In the genomic region with DNA sequence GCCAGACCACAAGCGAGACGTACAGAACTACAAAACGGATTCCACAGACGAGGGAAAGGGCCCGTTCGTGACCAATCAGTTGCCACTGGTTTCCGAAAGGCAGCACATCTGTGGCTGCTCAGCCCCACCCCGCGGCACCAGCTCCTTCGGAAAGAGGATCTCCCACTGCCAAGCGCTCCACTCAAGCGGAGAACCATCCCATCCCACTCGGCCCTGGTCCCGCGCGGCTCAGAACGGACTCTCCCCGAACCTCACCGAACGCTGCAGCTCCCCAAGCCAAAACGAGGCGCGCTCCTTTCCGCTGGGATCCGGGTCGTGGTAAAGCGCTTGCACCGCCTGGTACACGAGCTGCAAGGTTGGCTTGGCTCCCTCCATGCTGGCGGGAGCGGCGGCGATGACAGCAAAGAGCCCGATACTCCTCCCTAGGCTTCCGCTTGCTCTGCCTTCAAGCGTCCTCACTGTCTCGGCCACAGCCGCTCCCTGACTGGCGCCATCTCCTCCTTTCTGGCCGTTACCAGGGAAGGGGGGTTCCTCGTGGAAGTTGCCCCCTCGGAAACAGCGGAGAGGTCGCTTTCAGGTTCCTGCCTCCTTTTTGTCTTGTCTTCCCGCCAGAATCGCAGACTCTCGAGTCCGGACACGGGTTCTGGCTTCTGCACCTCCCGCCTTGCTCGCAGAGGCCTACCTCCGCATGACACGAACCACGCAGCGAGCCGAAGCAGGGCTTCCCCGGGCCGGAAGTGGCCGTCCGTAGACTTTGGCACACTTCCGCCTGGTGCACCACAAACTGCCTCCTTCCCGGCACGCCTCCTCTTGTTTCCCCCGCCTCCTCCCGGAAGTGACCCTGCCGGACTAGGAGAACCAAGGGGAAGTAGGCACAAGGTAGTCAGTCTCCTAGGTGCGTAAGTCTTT, we compare ENCODE assay signal across 8 mouse cellular contexts. TPM values are rescaled to one million over a fixed set of nuclear protein-coding genes. Genes with fewer than 3 reads are reported as not detected.
DNase-seq lines count a peak whose midpoint lies in the region; ATAC-seq and TF ChIP-seq lines count a peak whose summit lies in the region.

A gene (minus strand): TSS at position 777 of the 909 bp plus-strand sequence.

- peak within 1 kb of the TSS; percentile 80 for H3K4me3 ChIP-seq in embryonic facial prominence, embryonic 13.5 days
- peak within 1 kb of the TSS; percentile 65 for H3K4me3 ChIP-seq in kidney, adult 2 months (ENCODE audit: insufficient read depth, low read depth, low read length)
- peak within 1 kb of the TSS; percentile 97 for H3K4me3 ChIP-seq in limb, embryonic 12.5 days (replicated peaks)
- H3K4me3 ChIP-seq in midbrain, embryonic 15.5 days: peak within 1 kb of the TSS; percentile 96
- peak within 1 kb of the TSS; percentile 90 for H3K4me3 ChIP-seq in spleen, adult 2 months (ENCODE audit: extremely low read depth, insufficient read depth, insufficient read length)

- H3K9ac ChIP-seq in embryonic facial prominence, embryonic 13.5 days: peak within 1 kb of the TSS; percentile 92
- peak within 1 kb of the TSS; percentile 90 for H3K9ac ChIP-seq in limb, embryonic 12.5 days (replicated peaks)
- H3K9ac ChIP-seq in midbrain, embryonic 15.5 days: peak within 1 kb of the TSS; percentile 98

- TF ChIP-seq CTCF in kidney, adult 2 months (conservative IDR thresholded peaks at IDR 0.05; ENCODE audit: insufficient read depth, insufficient read length, low read depth, low read length): no peak
- no peak for TF ChIP-seq CTCF in spleen, adult 2 months (IDR thresholded peaks at IDR 0.05; ENCODE audit: extremely low read depth, insufficient read depth, insufficient read length, insufficient replicate concordance)

- peak; percentile 54 for TF ChIP-seq POLR2A in kidney, adult 2 months (IDR thresholded peaks at IDR 0.05; ENCODE audit: low read depth, low read length)
- peak; percentile 79 for TF ChIP-seq POLR2A in spleen, adult 2 months (IDR thresholded peaks at IDR 0.05; ENCODE audit: low read depth, low read length)

- no peaks in the 10 kb centered on the region for H3K36me3 ChIP-seq in embryonic facial prominence, embryonic 13.5 days
- H3K36me3 ChIP-seq in kidney, adult 2 months (ENCODE audit: control insufficient read depth, insufficient read depth, low read length): no peaks in the 10 kb centered on the region
- no peaks in the 10 kb centered on the region for H3K36me3 ChIP-seq in limb, embryonic 12.5 days
- H3K36me3 ChIP-seq in midbrain, embryonic 15.5 days (replicated peaks): no peaks in the 10 kb centered on the region
- no peaks in the 10 kb centered on the region for H3K36me3 ChIP-seq in spleen, adult 2 months (ENCODE audit: control insufficient read depth, insufficient read depth, low read length)

- peak; percentile 90 for DNase-seq in 3134 (ENCODE audit: extremely low read depth, insufficient read length, low spot score)
- DNase-seq in adrenal gland, postnatal 36 days: peak; percentile 95
- peak; percentile 96 to 97 for DNase-seq in heart, adult 18-20 months
- DNase-seq in kidney, adult 2 months: peak; percentile 97
- DNase-seq in spleen, adult 2 months (ENCODE audit: low read depth in 1 of 2, low spot score in 2 of 2): peak; percentile 89 to 91

- H3K4me1 ChIP-seq in embryonic facial prominence, embryonic 13.5 days: peaks cover 19% of the 10 kb centered on the region
- H3K4me1 ChIP-seq in kidney, adult 2 months (ENCODE audit: control insufficient read depth, insufficient read depth, low read length): peaks cover 8% of the 10 kb centered on the region; the same call in 1 of the 2 replicates
- H3K4me1 ChIP-seq in limb, embryonic 12.5 days (replicated peaks): peaks cover 12% of the 10 kb centered on the region; the same call in 1 of the 2 replicates
- H3K4me1 ChIP-seq in midbrain, embryonic 15.5 days: peaks cover 22% of the 10 kb centered on the region
- H3K4me1 ChIP-seq in spleen, adult 2 months (ENCODE audit: control insufficient read depth, insufficient read depth, insufficient read length): peaks cover 4% of the 10 kb centered on the region; the same call in 1 of the 2 replicates

- ATAC-seq in embryonic facial prominence, embryonic 13.5 days (ENCODE audit: insufficient number of reproducible peaks, insufficient read depth, low FRiP score, low TSS enrichment, low read depth): peak; percentile 84
- peak; percentile 93 for ATAC-seq in limb, embryonic 12.5 days (ENCODE audit: insufficient number of reproducible peaks, insufficient read depth, low FRiP score, low TSS enrichment, low read depth)
- peak; percentile 97 for ATAC-seq in midbrain, embryonic 15.5 days (replicated peaks)

- H3K9me3 ChIP-seq in embryonic facial prominence, embryonic 13.5 days: no peaks in the 10 kb centered on the region
- H3K9me3 ChIP-seq in limb, embryonic 12.5 days: no peaks in the 10 kb centered on the region; the same call in 1 of the 2 replicates
- no peaks in the 10 kb centered on the region for H3K9me3 ChIP-seq in midbrain, embryonic 15.5 days

- no peaks in the 10 kb centered on the region for H3K27me3 ChIP-seq in embryonic facial prominence, embryonic 13.5 days
- H3K27me3 ChIP-seq in kidney, adult 2 months (replicated peaks; ENCODE audit: control insufficient read depth, insufficient read depth, low read length): no peaks in the 10 kb centered on the region
- no peaks in the 10 kb centered on the region for H3K27me3 ChIP-seq in limb, embryonic 12.5 days
- H3K27me3 ChIP-seq in midbrain, embryonic 15.5 days (replicated peaks): no peaks in the 10 kb centered on the region
- no peaks in the 10 kb centered on the region; the same call in 1 of the 2 replicates for H3K27me3 ChIP-seq in spleen, adult 2 months (ENCODE audit: control insufficient read depth, insufficient read depth, low read length)

- H3K4me2 ChIP-seq in embryonic facial prominence, embryonic 13.5 days: peak within 1 kb of the TSS; percentile 83
- H3K4me2 ChIP-seq in limb, embryonic 12.5 days: peak within 1 kb of the TSS; percentile 75
- peak within 1 kb of the TSS; percentile 81 for H3K4me2 ChIP-seq in midbrain, embryonic 15.5 days

- under 1% methylated on average over 67 of the region's 67 CpGs for WGBS in embryonic facial prominence, embryonic 13.5 days
- WGBS in kidney, adult 2 months: under 1% methylated on average over 67 of the region's 67 CpGs
- WGBS in limb, embryonic 12.5 days: under 1% methylated on average over 67 of the region's 67 CpGs
- WGBS in midbrain, embryonic 15.5 days: under 1% methylated on average over 67 of the region's 67 CpGs
- WGBS in spleen, adult 2 months: under 1% methylated on average over 67 of the region's 67 CpGs

- H3K27ac ChIP-seq in embryonic facial prominence, embryonic 13.5 days: peak within 1 kb of the TSS; percentile 91
- H3K27ac ChIP-seq in kidney, adult 2 months (ENCODE audit: insufficient read depth, low read depth, low read length): peak within 1 kb of the TSS; percentile 91
- peak within 1 kb of the TSS; percentile 83 for H3K27ac ChIP-seq in limb, embryonic 12.5 days
- peak within 1 kb of the TSS; percentile 96 for H3K27ac ChIP-seq in midbrain, embryonic 15.5 days
- H3K27ac ChIP-seq in spleen, adult 2 months (ENCODE audit: insufficient read depth, low read length): peak within 1 kb of the TSS; percentile 87

RNA-seq across cellular contexts. Expression of the gene that starts here (rescaled TPM):
- total RNA-seq in adrenal gland, postnatal 36 days (2021): 10 to 100 TPM; 51.6 to 56.5 TPM
- polyA plus RNA-seq in embryonic facial prominence, embryonic 13.5 days (2015; fragmentation: Nextera tagmentation; extraction: Ambion mirVana): 97.3 and 97.6 TPM in 2 replicates
- 10 to 100 TPM; 43.6 to 44.9 TPM for total RNA-seq in heart, adult 18-20 months (2021)
- polyA plus RNA-seq in kidney, adult 2 months (2012; rRNA removed): 50.0 and 56.8 TPM in 2 replicates
- polyA plus RNA-seq in limb, embryonic 12.5 days (2016; fragmentation: Nextera tagmentation; extraction: Ambion mirVana): 106 TPM in 2 replicates
- polyA plus RNA-seq in midbrain, embryonic 15.5 days (2015; fragmentation: Nextera tagmentation; extraction: Ambion mirVana): 87.5 and 93.2 TPM in 2 replicates
- 33.4 and 39.1 TPM in 2 replicates for polyA plus RNA-seq in spleen, adult 2 months (2012; rRNA removed)

Comparison
In these comparisons a context has a peak if more than half of its experiments do, and no peak if none do; other contexts are left out.
1. Peak in every context shown above with its lines: DNase-seq, ATAC-seq, H3K4me3 ChIP-seq and H3K27ac ChIP-seq.